ENCODE assay signal across 8 mouse cellular contexts in the genomic region with DNA sequence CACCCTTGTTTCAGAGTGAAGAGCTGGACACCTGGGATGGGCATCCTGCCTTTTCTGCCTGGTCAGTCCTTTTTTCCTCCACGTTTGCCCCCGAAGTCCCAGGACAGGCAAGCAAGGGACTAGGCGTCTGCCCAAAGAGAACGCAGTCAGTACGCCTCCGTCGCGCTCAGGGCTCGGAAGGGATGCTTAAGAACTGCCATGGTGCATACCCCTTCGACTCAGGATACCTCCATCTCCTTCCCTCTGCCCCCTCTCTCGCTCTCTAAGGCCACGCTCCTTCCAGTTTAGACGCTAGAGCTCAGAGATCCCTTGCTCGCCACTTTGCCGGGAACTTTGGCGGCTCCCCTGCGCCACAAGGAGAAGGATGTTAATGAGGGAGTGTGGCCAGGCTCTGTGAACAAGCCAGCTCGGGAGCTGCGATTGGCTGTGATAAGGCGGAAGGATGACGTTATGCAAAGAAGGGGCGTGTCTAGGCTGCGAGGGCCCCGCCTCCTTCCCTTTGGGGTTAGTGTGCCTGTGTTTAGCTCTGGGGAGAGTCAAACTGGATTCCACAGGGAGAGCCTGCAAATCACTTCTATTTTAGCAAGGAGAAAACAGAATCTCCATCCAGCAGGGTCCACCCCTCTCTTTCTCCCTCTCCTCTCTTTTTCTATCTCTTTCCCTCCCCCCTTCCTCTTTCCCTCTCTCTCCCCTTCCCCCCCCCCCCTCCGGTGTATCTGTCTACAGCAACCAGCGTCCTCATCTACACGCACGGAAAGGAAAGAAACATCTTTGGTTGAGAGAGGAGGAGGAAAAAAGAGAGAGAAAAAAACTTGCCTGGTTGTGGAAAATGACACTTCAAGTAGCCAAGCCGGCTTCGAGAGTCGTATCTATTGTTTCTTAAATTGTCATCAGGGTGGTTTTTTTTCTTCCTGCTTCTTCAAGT. TPM values are rescaled to one million over a fixed set of nuclear protein-coding genes. Genes with fewer than 3 reads are reported as not detected.
DNase-seq lines count a peak whose midpoint lies in the region; ATAC-seq and TF ChIP-seq lines count a peak whose summit lies in the region.

A gene (plus strand): TSS at position 530 of the 925 bp plus-strand sequence.

- H3K4me2 ChIP-seq in embryonic facial prominence, embryonic 15.5 days (replicated peaks) = peak within 1 kb of the TSS; percentile 76
- H3K4me2 ChIP-seq in liver, postnatal 0 days (ENCODE audit: low read depth, low read length) = peak within 1 kb of the TSS; percentile 68
- H3K4me2 ChIP-seq in neural tube, embryonic 14.5 days (ENCODE audit: low read depth, low read length) = peak within 1 kb of the TSS; percentile 60

- H3K9me3 ChIP-seq in E14TG2a.4 (ENCODE audit: low read length) = no peaks in the 10 kb centered on the region
- H3K9me3 ChIP-seq in embryonic facial prominence, embryonic 15.5 days (replicated peaks) = no peaks in the 10 kb centered on the region
- no peaks in the 10 kb centered on the region for H3K9me3 ChIP-seq in liver, postnatal 0 days (ENCODE audit: low read length)
- H3K9me3 ChIP-seq in neural tube, embryonic 14.5 days (ENCODE audit: control insufficient read depth, low read length) = no peaks in the 10 kb centered on the region

- H3K4me1 ChIP-seq in E14TG2a.4 (replicated peaks; ENCODE audit: low read depth, low read length) = peaks cover 61% of the 10 kb centered on the region
- H3K4me1 ChIP-seq in embryonic facial prominence, embryonic 15.5 days = peaks cover 42% of the 10 kb centered on the region
- no peaks in the 10 kb centered on the region; the same call in 1 of the 2 replicates for H3K4me1 ChIP-seq in liver, postnatal 0 days (ENCODE audit: insufficient read depth)
- H3K4me1 ChIP-seq in neural tube, embryonic 14.5 days (ENCODE audit: control insufficient read depth, insufficient read depth, low read length) = peaks cover 14% of the 10 kb centered on the region

- H3K4me3 ChIP-seq in E14TG2a.4 (replicated peaks; ENCODE audit: low read length) = peak within 1 kb of the TSS; percentile 80
- peak within 1 kb of the TSS; percentile 61 for H3K4me3 ChIP-seq in embryonic facial prominence, embryonic 15.5 days (replicated peaks)
- peak within 1 kb of the TSS; percentile 52 for H3K4me3 ChIP-seq in liver, postnatal 0 days (ENCODE audit: low read depth, low read length)
- H3K4me3 ChIP-seq in neural tube, embryonic 14.5 days (ENCODE audit: low read depth, low read length) = peak within 1 kb of the TSS; percentile 78

- H3K9ac ChIP-seq in embryonic facial prominence, embryonic 15.5 days = peak within 1 kb of the TSS; percentile 76
- H3K9ac ChIP-seq in liver, postnatal 0 days (replicated peaks) = peak within 1 kb of the TSS; percentile 61
- H3K9ac ChIP-seq in neural tube, embryonic 14.5 days (replicated peaks; ENCODE audit: low read depth, low read length) = peak within 1 kb of the TSS; percentile 97

- H3K36me3 ChIP-seq in E14TG2a.4 (ENCODE audit: insufficient read depth, low read length) = no peaks in the 10 kb centered on the region
- no peaks in the 10 kb centered on the region for H3K36me3 ChIP-seq in embryonic facial prominence, embryonic 15.5 days
- H3K36me3 ChIP-seq in liver, postnatal 0 days (replicated peaks; ENCODE audit: insufficient read depth, low read length) = no peaks in the 10 kb centered on the region
- no peaks in the 10 kb centered on the region for H3K36me3 ChIP-seq in neural tube, embryonic 14.5 days (ENCODE audit: control insufficient read depth, insufficient read depth, low read length)

- H3K27me3 ChIP-seq in E14TG2a.4 (ENCODE audit: insufficient read depth, low read length) = peaks cover 92% of the 10 kb centered on the region
- H3K27me3 ChIP-seq in embryonic facial prominence, embryonic 15.5 days = peaks cover 57% of the 10 kb centered on the region
- H3K27me3 ChIP-seq in liver, postnatal 0 days (ENCODE audit: insufficient read depth, low read length) = peaks cover 88% of the 10 kb centered on the region
- no peaks in the 10 kb centered on the region; the same call in 1 of the 2 replicates for H3K27me3 ChIP-seq in neural tube, embryonic 14.5 days (ENCODE audit: control insufficient read depth, insufficient read depth, low read length)

- ATAC-seq in embryonic facial prominence, embryonic 15.5 days (ENCODE audit: insufficient number of reproducible peaks, low FRiP score, low TSS enrichment, low read depth) = peak; percentile 95
- peak; percentile 86 for ATAC-seq in liver, postnatal 0 days
- peak; percentile 97 for ATAC-seq in neural tube, embryonic 14.5 days (ENCODE audit: low read depth)

- WGBS in embryonic facial prominence, embryonic 15.5 days = under 1% methylated on average over 31 of the region's 31 CpGs
- WGBS in liver, postnatal 0 days (ENCODE audit: insufficient replicate concordance) = under 1% methylated on average over 30 of the region's 31 CpGs
- WGBS in neural tube, embryonic 14.5 days = 0% methylated on average over 31 of the region's 31 CpGs

- TF ChIP-seq CTCF in E14TG2a.4 (conservative IDR thresholded peaks at IDR 0.05; ENCODE audit: low read length) = no peak
- no peak for TF ChIP-seq CTCF in liver, postnatal 0 days (IDR thresholded peaks at IDR 0.05; ENCODE audit: low read depth)

- peak; percentile 96 for DNase-seq in brain, adult 2 months (ENCODE audit: low read depth, low spot score)
- DNase-seq in heart, adult 9 months (ENCODE audit: low spot score in 2 of 2) = peak; percentile 97
- peak; percentile 88 to 90 for DNase-seq in kidney, adult 8-10 months
- peak; percentile 84 for DNase-seq in liver, postnatal 0 days
- DNase-seq in testis, postnatal 10 days (ENCODE audit: low spot score) = peak; percentile 90

- no peak for TF ChIP-seq EP300 in liver, postnatal 0 days (IDR thresholded peaks at IDR 0.05; ENCODE audit: low read depth)

- peak within 1 kb of the TSS; percentile 94 for H3K27ac ChIP-seq in embryonic facial prominence, embryonic 15.5 days (replicated peaks)
- H3K27ac ChIP-seq in liver, postnatal 0 days (ENCODE audit: low read depth) = peak within 1 kb of the TSS; percentile 34; the same call in 1 of the 2 replicates
- H3K27ac ChIP-seq in neural tube, embryonic 14.5 days (ENCODE audit: low read depth, low read length) = peak within 1 kb of the TSS; percentile 97

RNA-seq across cellular contexts. Expression of the gene that starts here (rescaled TPM):
- polyA plus RNA-seq in embryonic facial prominence, embryonic 15.5 days (2015; fragmentation: Nextera tagmentation; extraction: Ambion mirVana) = 62.3 and 65.7 TPM in 2 replicates
- 4.6 and 5.0 TPM in 2 replicates for polyA plus RNA-seq in liver, postnatal 0 days (2015; fragmentation: Nextera tagmentation; extraction: Ambion mirVana)
- 194 and 226 TPM in 2 replicates for polyA plus RNA-seq in neural tube, embryonic 14.5 days (2014; fragmentation: Nextera tagmentation; extraction: Ambion mirVana)

Comparison
In these comparisons a context has a peak if more than half of its experiments do, and no peak if none do; other contexts are left out.
1. Peak in every context shown above with its lines: DNase-seq, ATAC-seq, H3K4me3 ChIP-seq and H3K27ac ChIP-seq.
2. RNA of the gene that starts here (polyA plus RNA-seq): 194 to 226 TPM in neural tube, embryonic 14.5 days and 62.3 to 65.7 TPM in embryonic facial prominence, embryonic 15.5 days; 4.6 to 5.0 TPM in liver, postnatal 0 days; every median in the first group is over 10 times any median in the second.
3. H3K27ac ChIP-seq: peak in every context shown above with its lines; median percentile 97 in neural tube, embryonic 14.5 days; 94 in embryonic facial prominence, embryonic 15.5 days; 34 in liver, postnatal 0 days.